Mouse (Mus musculus) heart, adult 8-10 months (tissue): ENCODE data around the gene Fxyd5. TPM values are rescaled to one million over a fixed set of nuclear protein-coding genes. Genes with fewer than 3 reads are reported as not detected.
A peak's percentile ranks its signal among the peaks of the same experiment; 100 is the strongest.

Source experiments
- DNase-seq: peaks from one replicate; pipeline ENCODE4 v3.0.0; 2022; ENCODE audit warnings: low spot score
- total RNA-seq, 4 experiments: library from RNA; stranded (reverse); gene quantifications; 2 replicates each; pipeline ENCODE4 v1.2.4; 2022

Gene Fxyd5
- total RNA-seq, 4 experiments from 2014 or later, result 22.7 to 35.0 (median 28.4) TPM

DNA sequence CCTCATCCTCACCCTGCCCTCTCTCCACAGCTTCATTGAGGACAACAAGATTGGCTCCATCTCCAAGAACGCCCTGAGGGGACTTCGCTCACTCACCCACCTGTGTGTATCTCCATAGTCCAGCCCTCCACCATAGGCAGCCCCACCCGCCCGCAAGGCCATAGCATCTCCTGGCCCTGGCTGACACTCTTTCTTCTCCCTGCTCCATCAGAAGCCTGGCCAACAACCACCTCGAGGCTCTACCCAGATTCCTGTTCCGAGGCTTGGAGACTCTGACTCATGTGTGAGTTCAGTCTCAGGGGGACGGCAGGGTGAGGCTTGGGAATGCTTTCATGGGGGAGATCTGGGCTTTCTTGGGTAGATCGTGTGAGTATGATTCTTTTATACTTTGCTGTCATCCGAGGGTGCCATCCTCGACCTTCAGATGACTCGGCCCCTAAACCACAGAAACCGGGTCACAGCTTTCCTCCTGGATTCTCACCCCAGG lies 20.8 kb upstream of the Fxyd5 start:
- DNase-seq, result no peak

DNA sequence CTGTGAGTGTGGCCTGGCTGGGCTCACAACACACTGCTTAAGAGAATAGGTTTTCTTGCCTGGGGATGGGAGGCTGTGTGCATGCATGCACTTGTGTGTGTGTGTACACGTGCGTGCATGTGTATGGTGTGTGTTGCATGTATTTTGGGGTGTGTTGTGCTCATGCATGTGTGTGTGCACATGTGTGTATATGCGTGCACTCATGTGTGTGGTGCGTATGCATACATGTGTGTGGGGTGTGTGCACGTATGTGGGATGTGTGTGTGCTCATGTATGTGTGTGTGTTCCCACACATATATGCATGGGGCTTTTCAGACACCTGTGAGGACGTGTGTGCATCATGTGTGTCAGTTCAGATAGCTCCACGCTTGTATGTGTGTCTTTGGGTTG lies 18.3 kb upstream of the Fxyd5 start:
- no peak for DNase-seq

DNA sequence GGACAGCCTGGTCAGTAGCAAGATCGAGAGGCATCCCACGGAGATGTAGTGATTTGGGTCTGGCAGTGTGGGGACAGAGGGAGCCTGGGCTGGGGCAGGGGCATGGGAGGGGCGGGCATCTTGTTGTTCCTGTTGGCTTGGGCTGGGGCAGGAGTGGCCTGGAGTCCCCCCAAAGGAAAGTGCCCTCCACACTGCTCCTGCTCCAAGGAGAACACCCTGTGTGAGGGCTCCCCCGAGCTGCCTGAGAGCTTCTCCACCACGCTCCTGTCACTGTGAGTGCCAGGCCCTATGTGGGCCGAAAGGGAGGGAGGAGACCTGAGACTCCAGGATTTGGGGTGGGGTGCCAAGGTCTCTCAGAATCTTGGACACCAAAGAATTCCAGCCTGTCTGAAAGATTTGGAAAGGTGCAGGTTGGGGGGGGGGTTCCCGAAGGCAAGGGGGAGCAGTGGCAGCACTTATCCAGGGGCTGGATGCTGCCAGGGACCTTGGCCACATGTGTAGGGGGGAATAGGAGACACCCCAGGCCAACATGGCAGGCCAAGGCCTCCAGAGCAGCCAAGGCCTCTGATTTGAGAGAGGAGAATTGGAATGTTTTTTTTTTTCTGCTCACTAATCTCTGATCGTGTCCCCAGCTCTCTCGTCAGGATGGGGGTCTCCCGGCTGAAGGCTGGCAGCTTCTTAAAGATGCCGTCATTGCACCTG lies 17.8 kb upstream of the Fxyd5 start:
- no peak for DNase-seq

DNA sequence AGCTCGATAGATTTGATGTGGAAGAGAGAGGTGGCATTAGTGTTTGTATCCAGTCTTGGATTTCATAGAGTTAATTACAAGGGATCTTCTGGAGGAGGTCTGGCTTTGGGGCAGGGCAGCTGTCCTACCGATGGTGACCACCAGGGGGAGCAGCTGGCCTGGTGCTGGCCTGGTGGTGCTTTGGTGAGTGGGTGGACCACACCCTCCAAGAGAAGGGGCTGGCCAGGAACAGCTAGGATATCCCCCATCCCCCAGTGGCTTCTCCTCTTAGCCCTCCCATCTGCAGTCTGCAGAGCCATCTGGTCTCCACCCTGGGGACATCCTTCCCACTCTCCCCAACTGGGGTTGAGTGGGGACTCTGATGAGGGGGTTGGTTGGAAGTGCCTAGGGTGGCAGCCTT lies 16.8 kb upstream of the Fxyd5 start, which contains the start of gene Lgi4:
TSS of gene Lgi4 (plus strand) at position 235 of the 400 bp plus-strand sequence.
- DNase-seq, result peak; percentile 89

DNA sequence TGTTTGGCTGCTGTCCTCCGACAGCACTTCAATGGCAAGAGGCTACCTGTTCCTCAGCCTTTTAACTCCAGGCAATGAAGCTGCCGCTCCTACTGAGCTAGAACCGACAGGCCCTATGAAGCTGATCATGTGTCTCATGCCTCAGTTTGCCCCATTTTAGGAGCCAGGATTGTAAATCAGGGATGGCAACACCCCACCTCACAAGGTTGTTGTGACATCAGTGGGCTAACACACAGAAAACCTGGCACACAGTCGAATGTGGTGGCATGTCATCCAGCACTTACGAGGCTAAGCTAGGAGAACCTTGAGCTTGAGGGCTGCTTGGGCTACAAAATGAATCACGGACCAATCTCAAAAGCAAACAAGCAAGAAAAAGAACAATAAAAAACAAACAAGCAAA lies 15.9 kb upstream of the Fxyd5 start:
- DNase-seq, result no peak

DNA sequence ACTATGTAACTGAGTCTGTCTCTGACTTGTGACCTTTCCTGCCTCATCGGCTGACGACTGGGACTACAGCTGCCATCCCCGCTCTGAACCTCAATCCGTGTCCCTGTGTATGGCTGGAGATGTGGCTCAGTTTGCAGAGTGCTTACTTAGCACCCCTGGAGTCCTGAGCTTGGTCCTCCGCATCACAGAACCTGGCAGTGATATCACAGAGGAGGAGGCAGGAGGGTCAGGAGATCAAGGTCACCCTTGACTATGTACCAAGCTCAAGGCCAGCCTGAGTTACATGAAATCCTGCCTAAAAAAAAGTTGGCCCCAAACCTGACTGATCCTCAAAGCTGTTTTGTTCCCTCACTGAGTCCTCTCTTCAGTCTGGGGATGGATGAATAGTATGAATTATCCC lies 15.4 kb upstream of the Fxyd5 start:
- DNase-seq, result no peak

DNA sequence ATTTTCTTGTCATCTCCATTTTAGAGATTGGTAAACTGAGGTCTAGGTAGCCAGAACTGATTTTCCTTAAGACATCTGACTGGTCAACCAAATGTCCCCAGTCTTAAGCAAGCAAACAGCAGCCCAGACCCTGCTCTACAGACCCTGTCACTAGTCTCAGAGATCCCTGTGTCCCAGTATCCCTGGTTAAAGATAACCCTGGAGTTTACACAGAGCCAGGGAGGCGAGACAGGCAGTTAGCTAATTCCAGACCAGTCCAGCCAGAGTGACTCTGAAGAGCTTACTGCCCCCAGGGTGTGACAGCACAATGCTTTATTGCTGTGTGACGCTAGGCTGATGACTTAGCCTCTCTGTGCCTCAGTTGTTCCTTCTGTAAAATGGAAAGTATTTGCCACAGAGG lies 14.8 kb upstream of the Fxyd5 start, which contains the start of gene Fxyd1:
TSS of gene Fxyd1 (minus strand) at position 129 of the 400 bp plus-strand sequence.
- DNase-seq, result no peak

DNA sequence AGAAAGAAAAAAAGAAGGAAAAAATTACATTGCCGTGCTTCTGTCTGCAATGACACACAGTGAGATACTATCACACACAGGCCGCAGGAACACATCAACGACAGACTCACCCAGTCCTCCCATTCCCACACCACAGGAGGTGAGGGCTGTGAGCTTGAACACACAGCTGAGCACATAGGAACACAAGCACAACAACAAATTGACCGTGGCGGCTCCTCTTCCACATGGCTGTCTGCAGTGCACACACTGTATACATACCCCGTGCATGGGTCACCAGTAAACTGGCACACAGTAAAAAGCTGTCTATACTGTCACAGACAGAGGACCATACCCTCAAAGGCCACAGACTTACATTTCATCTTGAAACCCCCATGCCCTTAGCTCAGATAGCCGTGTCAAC lies 14.2 kb upstream of the Fxyd5 start:
- no peak for DNase-seq

DNA sequence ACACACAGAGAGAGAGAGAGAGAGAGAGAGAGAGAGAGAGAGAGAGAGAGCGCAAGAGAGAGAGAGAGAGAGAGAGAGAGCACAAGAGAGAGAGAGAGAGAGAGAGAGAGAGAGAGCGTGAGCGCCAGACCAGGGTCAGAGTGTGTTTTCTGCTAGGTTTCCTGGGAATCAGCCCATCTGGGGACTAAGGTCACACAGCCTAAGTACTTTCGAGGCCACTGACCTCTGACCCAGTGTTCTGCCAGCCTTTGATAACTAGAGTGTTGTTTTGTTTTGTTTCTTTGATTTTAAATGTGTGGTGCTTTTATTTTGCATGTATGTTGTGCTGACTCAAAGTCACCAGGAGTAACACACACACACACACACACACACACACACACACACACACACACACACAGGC lies 13.6 kb upstream of the Fxyd5 start:
- DNase-seq, result no peak

DNA sequence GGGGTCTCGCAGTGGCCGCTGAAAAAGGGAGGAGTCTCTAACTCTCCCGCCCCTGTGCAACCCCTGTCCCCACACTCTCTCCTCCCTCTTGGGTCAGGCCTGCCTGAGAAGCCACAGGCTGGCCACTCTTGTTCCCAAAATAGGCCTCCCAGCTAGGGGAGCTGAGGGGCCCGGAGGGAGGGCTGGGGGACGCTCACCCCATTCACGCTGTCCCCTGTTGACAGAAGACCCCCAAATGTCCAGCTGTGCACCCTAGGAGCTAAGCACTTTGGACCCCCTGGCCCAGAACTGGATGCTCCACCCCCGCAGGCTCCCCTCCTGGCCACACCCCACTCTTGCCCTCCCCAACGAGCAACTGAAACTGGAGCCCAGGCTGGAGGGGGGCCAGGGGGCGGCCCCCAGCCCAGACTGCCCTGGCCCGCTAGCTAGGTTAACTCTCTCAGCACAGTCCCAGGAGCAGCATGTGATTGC lies 13.1 kb upstream of the Fxyd5 start:
- DNase-seq, result peak; percentile 86

DNA sequence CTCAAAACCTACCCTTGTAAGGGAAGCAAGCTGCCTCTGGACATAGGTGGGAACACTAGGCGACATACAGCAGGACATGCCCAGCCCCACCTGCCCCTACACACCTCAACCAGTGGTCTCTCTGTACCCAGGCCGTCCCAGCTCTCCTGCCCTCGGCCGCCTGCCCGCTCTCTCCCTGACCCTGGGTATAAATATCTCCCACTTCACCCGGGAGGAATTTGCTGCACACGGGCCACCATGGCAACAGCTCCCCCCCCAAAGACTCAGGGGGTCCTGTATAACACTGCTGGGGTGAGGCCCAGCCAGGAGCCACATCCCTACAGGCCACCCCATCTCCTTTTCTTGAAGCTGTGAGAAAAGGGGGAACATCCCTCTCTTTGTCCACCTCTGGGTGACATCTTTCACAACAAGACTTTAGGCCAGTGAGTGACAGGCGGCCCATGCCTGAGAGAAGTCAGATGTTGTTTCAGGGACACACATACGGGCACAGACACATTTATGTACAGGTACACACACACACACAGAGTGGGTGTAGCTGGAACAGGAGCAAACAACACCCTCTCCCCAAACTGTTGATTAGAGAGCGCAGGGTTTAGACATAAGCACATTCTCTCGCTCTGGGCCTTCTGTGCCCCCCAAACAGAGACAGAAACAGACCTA lies 12.5 kb upstream of the Fxyd5 start:
- peak; percentile 62 for DNase-seq

DNA sequence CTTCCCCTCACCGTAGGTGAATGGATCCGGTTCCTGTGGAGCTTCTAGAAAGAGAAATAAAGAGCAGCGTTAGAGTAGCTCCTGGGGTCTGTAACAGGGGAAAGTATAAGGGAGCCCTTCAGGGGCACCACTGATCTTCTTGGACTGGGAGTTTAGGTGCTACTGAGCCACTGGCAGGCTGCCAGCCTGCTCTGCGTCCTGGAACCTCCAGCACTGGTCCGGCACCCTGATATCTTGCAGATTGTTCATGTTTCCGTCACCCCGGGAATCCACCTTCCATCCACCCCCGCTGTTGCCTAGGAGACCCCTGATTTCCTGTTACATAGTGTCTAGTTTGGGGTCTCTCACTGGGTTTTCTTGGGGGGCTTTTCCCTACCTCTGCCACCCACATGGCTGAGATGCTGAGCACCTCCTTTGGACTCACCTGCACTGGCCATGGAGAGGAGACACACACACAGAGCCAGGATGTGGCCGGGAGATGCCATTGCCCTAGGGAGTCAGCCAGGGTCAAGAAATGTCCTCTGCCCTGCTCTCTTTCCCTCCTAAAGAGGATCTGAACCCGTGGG lies 11.7 kb upstream of the Fxyd5 start:
- no peak for DNase-seq

DNA sequence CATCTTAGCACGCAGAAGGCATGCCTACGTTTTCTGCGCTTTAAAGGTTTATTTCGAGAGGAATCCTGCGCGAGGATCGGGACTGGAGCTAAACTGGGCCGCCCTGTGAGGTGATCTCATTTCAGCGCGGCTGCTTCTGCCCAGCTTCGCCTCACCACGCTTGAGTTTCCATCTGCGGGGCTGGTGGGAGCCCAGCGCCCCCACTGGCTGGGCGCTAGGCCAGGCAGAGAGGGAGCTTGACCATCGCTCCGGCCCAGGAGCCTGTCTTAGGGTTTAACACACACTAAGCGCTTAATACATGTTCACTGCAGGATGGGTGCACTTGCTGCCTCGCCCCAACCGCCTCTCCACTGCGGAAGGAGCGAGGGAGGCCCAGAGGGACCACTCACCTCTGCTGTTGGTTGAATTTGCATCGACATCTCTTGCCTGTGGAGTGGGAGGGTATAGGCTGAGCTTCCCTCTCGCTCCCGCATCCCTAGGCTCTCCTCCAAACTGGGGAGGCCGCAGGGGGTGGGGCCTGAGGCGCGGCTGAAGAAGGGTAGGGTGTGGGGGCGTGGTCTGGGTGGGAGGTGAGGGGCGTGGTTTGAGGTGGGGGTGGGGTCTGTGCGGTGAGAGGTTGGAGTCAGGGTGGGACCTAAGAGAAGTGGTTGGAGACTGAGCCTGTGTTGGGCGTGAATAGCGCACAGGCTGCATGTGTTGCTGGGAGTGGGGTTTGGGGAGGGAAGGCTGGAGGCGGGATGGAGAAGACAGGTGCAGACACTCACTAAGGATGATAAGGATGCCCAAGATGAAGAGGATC lies 10.6 kb upstream of the Fxyd5 start:
- DNase-seq, result no peak

DNA sequence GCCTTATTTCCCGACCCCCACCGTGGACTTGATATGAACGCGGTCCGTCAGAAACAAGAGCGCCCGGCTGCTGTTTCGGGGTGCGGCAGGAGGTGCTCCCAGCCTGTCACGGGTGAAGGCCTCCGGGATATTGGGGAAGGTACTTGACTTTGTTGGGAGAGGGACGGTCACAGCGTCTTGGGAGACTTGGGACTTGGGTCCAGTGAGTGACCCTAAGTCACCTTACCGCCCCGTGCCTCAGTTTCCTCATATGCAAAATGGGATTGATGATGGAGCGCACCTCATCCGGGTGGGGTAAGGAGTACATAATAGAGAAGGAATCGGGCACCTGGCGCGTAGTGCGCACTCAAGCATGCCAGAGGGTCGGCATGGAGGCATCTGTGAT lies 10.0 kb upstream of the Fxyd5 start:
- DNase-seq, result no peak

DNA sequence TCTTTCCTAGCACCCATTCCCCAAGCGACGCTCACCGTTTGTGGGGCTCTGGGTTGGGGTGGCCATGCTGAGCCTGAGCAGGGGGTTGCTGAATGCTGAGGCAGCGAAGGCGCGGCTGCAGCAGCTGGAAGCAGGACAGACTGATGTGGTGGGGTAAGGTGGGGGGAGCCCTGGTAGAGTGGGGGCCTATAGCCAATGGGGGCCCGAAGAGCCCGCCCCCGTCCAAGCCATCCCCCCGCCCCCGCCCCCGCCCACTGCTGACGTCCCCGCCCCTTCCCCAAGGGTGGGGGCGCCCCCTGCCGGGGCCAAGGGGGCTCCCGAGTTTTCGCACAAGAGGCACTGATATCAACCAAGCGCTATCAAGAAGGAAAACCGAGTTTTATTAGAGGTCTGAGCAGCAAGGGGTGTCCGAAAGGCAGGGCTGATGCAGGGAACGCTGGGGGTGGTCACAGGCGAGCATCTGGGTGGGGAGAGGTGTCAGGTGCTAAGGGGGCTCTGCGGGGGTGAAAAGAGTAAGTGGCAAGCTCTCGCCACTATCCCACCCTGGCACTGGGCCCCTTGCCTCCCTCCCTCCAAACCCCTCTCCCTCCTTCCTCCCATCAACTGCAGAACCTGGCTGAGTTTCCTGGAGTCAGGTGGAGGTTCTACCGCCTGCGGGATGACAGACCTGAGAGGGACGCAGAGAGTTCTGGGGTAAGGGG lies 9.2 kb upstream of the Fxyd5 start, which contains the start of gene Fxyd7:
TSS of gene Fxyd7 (minus strand) at position 147 of the 701 bp plus-strand sequence.
- DNase-seq, result no peak

DNA sequence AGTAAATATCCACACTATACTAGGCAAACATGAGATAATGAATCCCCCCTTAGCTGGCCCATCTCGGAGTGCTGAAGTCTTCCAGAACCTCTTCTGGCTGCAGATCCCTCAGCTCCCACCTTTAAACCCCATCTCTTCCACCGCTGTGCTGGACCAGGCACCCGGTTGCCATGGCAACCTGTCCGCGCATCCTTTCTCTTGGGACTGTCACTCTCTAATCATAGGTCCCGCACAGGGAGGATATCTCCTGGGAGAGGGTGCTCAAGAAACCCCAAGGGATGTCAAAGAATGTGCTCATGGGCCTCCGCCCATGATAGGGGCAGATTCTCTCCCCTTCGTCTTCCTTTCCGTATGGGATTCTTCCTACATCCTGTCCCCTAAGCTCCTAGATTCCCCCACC lies 8.6 kb upstream of the Fxyd5 start:
- DNase-seq, result no peak

DNA sequence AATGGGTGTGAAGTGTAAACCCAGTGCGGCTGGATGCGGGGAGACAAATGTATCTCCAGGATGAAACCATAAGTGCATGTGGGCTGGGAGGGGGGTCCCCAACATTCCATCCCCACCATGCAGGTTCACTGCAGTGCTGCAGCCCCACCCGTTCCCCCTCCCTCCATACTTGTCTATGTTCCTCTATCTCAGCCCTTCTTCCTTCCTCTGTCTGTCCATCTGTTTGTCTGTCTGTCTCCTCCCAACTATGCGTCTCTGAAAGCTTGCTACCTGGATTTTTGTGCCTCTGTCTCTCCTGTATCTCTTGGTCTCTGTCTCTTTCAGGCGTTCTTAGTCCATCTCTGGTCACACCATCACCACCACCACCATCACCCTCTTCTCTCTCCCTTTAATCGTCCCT lies 8.2 kb upstream of the Fxyd5 start:
- no peak for DNase-seq

DNA sequence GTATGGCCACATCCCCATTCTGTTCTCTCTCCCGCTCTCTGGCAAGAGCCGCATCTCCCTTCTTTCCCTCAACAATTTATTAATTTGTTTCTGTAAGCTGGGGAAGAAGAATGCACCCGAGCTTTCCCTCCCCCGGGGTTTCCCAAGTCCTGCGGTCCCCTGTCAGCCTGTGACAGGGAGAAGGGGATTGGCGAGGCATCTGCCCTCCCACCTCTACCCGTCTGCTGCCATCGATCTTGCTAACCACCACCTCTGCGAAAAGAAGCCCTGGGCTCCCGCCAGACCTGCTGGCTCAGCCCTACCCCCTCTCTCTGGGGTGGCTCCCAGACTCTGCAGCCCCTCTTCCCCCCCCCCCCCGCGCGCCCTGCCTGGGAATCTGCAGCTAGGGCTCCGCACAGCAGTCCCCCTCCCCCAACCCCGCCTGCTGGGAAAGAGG lies 7.6 kb upstream of the Fxyd5 start:
- no peak for DNase-seq

DNA sequence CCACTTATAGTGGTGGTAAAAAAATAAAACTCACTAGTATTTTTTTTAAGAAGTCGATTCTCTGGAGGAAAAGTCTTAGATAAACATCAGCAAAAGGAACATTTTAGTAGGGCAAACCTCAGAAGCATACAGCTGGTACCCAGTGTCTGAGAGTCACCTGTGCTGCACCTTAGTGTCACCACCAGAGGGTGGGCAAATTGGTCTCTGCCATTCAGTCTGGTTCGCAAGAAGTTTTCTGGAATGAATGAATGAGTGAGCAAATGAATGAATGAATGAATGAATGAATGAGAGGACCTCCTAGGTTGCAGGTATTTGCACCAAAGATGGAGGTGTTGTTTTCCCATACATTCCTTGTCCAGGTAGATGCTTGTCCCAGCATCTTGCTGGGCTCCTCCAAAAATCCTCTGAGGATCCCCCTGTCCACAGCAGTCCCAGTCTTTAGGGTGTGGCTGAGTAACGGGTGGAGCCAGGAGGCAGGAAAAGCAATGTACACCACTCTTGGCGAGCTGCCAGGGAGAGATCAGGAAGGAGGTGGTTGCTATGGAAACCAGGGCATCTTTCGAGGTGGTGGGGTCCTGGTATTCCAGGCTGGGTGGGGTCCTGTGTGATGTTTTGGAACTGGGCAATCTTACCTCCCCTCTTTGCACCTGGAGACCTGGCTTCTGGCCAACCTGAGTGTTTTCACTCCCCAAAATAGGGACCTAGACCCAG lies 7.0 kb upstream of the Fxyd5 start:
- no peak for DNase-seq

DNA sequence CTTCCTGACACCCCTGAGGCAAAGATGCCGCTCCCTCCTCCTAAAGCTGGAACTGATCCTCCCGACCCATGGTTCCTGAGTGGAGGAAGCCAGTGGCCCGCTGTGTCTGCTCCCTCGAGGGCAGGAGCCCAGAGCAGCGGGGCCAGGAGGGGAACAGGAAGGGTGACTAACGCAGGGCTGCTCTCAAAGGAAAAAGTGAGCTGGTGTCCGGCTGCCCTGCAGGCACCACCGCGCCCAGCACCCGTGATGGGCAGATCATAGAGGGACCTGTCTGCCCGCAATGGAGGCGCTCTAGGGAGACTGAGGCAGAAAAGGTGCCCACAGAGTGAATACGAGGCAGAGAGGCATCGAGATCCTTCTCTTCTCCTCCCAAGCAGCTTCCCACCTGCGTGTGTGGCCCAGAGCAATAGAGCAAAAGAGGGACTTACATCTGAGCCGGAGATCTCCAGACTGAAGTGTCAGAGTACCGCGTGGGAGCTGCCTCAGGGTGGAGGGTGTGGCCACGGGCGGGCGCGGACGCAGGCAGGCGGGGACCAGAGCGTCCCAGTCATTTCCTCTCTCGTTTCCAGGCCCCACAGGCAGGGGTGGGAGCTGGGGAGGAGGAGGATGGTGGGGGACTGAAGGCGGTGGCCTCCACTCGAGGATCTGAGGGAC lies 492 bp downstream of the Fxyd5 start:
- peak; percentile 78 for DNase-seq
